23 mouse cellular contexts compared by ENCODE assay signal in the genomic region with DNA sequence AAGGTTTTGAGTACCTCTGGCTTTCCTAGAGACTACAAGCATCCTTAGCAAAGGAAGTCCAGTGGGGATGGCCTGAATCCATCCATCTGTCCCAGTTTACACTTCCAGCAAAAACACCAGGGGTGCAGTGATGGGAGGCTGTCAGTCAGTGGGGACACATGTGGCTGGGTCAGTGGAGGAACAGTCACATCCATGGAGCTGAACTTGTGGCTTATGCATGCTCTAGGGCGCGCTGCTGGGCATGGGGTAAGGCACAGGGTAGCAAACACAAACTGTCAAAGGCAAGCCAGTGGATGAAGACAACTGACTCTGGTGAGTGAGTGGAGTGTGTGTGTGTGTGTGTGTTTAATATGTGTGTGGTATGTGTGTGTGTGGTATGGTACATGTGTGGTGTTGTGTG. TPM values are rescaled to one million over a fixed set of nuclear protein-coding genes. Genes with fewer than 3 reads are reported as not detected.
DNase-seq lines count a peak whose midpoint lies in the region; ATAC-seq and TF ChIP-seq lines count a peak whose summit lies in the region.
"Had no signal": no experiment of that assay in that cellular context is flagged by ENCODE, and none has a peak within 500 bp of the region (broad histone marks: within the 10 kb centered on the region; RNA-seq: fewer than 3 reads in every experiment).

No protein-coding gene starts in this region.

- DNase-seq in heart, adult 11 months, result peak; percentile 85
- no peak for DNase-seq in heart, adult 2 months
- peak; percentile 82 for DNase-seq in midbrain, embryonic 11.5 days (ENCODE audit: low spot score, missing footprints)
- DNase-seq in limb, embryonic 10.5 days (ENCODE audit: low spot score), result no peak
- DNase-seq in limb, embryonic 14.5 days (ENCODE audit: low spot score), result no peak
- DNase-seq in testis, postnatal 10 days (ENCODE audit: low spot score), result no peak
- no peak for DNase-seq in cerebellum, adult 18-20 months
- DNase-seq: adrenal gland, adult 8-10 months; adrenal gland, postnatal 25 days; cerebellum, adult 11-12 months; cerebellum, adult 9-10 months; cerebellum, postnatal 14 days; gastrocnemius, postnatal 36 days; heart, postnatal 10 days; heart, postnatal 36 days had no signal

- H3K4me2 ChIP-seq in midbrain, embryonic 11.5 days, result no peak overlapping the region
- no peak overlapping the region for H3K4me2 ChIP-seq in midbrain, embryonic 16.5 days (ENCODE audit: low read length)
- peak overlapping the region; percentile 82; the same call in 1 of the 2 replicates for H3K4me2 ChIP-seq in limb, embryonic 14.5 days (replicated peaks; ENCODE audit: low read depth, low read length, severe bottlenecking)

- no peak for TF ChIP-seq EP300 in heart, adult 2 months (IDR thresholded peaks at IDR 0.05; ENCODE audit: insufficient read depth, low read depth, low read length)

- no peak overlapping the region for H3K27ac ChIP-seq in heart, adult 2 months
- H3K27ac ChIP-seq in midbrain, embryonic 11.5 days (ENCODE audit: low read depth, low read length), result no peak overlapping the region
- H3K27ac ChIP-seq in midbrain, embryonic 16.5 days (ENCODE audit: low read length), result no peak overlapping the region
- H3K27ac ChIP-seq in limb, embryonic 10.5 days, result peak overlapping the region; percentile 99; the same call in 1 of the 2 replicates
- no peak overlapping the region for H3K27ac ChIP-seq in limb, embryonic 14.5 days (replicated peaks; ENCODE audit: low read depth, low read length)
- H3K27ac ChIP-seq: forebrain, embryonic 12.5 days; forebrain, embryonic 15.5 days; heart, embryonic 15.5 days; hindbrain, embryonic 14.5 days had no signal

- no peak for TF ChIP-seq POLR2A in heart, adult 2 months (IDR thresholded peaks at IDR 0.05; ENCODE audit: insufficient read depth, low read depth, low read length)
- TF ChIP-seq POLR2A in limb, embryonic 14.5 days (IDR thresholded peaks at IDR 0.05; ENCODE audit: borderline replicate concordance, extremely low read depth, insufficient read depth, insufficient read length), result no peak

- ATAC-seq in midbrain, embryonic 11.5 days (ENCODE audit: low FRiP score), result no peak
- ATAC-seq in midbrain, embryonic 16.5 days, result no peak
- no peak for ATAC-seq in limb, embryonic 14.5 days (ENCODE audit: low FRiP score, low read depth)
- ATAC-seq: activated CD4-positive, CD25-positive, alpha-beta regulatory T cell, adult 4 months; forebrain, embryonic 15.5 days had no signal

- no peak overlapping the region for H3K9ac ChIP-seq in heart, adult 2 months (ENCODE audit: low read depth, low read length)
- no peak overlapping the region for H3K9ac ChIP-seq in midbrain, embryonic 11.5 days (ENCODE audit: low read length)
- no peak overlapping the region for H3K9ac ChIP-seq in midbrain, embryonic 16.5 days (ENCODE audit: low read depth, low read length)
- no peak overlapping the region for H3K9ac ChIP-seq in limb, embryonic 14.5 days (ENCODE audit: low read depth, low read length, severe bottlenecking)
- H3K9ac ChIP-seq: forebrain, embryonic 15.5 days had no signal

- H3K9me3 ChIP-seq in midbrain, embryonic 11.5 days (ENCODE audit: control insufficient read depth, low read length), result no peaks in the 10 kb centered on the region
- no peaks in the 10 kb centered on the region for H3K9me3 ChIP-seq in midbrain, embryonic 16.5 days (replicated peaks; ENCODE audit: control insufficient read depth, low read length, poor library complexity, severe bottlenecking)
- no peaks in the 10 kb centered on the region for H3K9me3 ChIP-seq in limb, embryonic 10.5 days (replicated peaks)
- no peaks in the 10 kb centered on the region for H3K9me3 ChIP-seq in limb, embryonic 14.5 days (ENCODE audit: control insufficient read depth, low read length)
- H3K9me3 ChIP-seq: forebrain, embryonic 12.5 days; forebrain, embryonic 15.5 days; heart, embryonic 12.5 days; heart, embryonic 15.5 days had no signal

- peaks cover 3% of the 10 kb centered on the region for H3K27me3 ChIP-seq in heart, adult 2 months (ENCODE audit: control insufficient read depth, insufficient read depth, low read length)
- peaks cover 4% of the 10 kb centered on the region; the same call in 1 of the 2 replicates for H3K27me3 ChIP-seq in midbrain, embryonic 11.5 days (ENCODE audit: control insufficient read depth, insufficient read depth, low read length)
- H3K27me3 ChIP-seq in midbrain, embryonic 16.5 days (ENCODE audit: control insufficient read depth, insufficient read depth, low read depth, low read length), result peaks cover 16% of the 10 kb centered on the region
- peaks cover 21% of the 10 kb centered on the region for H3K27me3 ChIP-seq in limb, embryonic 10.5 days (ENCODE audit: low read depth, poor library complexity, severe bottlenecking)
- no peaks in the 10 kb centered on the region for H3K27me3 ChIP-seq in limb, embryonic 14.5 days (ENCODE audit: control insufficient read depth, insufficient read depth, low read length)
- H3K27me3 ChIP-seq: heart, embryonic 12.5 days had no signal

- no peak for TF ChIP-seq CTCF in heart, adult 2 months (IDR thresholded peaks at IDR 0.05)

- intact Hi-C loops in heart, adult 2 months (cut with DNase I), result no loop called here

- no peaks in the 10 kb centered on the region for H3K79me2 ChIP-seq in heart, adult 2 months (replicated peaks; ENCODE audit: control insufficient read depth, insufficient read depth, low read length)

- WGBS in heart, adult 2 months, result 88% methylated on average over 2 of the region's 2 CpGs
- WGBS in midbrain, embryonic 11.5 days, result 80% methylated on average over 2 of the region's 2 CpGs
- 97% methylated on average over 2 of the region's 2 CpGs for WGBS in midbrain, embryonic 16.5 days
- 81% methylated on average over 2 of the region's 2 CpGs for WGBS in limb, embryonic 10.5 days
- WGBS in limb, embryonic 14.5 days, result 80% methylated on average over 2 of the region's 2 CpGs

- H3K4me3 ChIP-seq in heart, adult 2 months, result no peak overlapping the region
- H3K4me3 ChIP-seq in midbrain, embryonic 11.5 days (ENCODE audit: low read depth, low read length), result no peak overlapping the region
- H3K4me3 ChIP-seq in midbrain, embryonic 16.5 days (ENCODE audit: low read depth, low read length), result no peak overlapping the region
- peak overlapping the region; percentile 2; the same call in 1 of the 2 replicates for H3K4me3 ChIP-seq in limb, embryonic 10.5 days
- H3K4me3 ChIP-seq in limb, embryonic 14.5 days (replicated peaks; ENCODE audit: low read length), result no peak overlapping the region

- H3K4me1 ChIP-seq in heart, adult 2 months (ENCODE audit: control insufficient read depth, insufficient read depth, low read length), result no peaks in the 10 kb centered on the region; the same call in 1 of the 2 replicates
- H3K4me1 ChIP-seq in midbrain, embryonic 11.5 days (ENCODE audit: control insufficient read depth, insufficient read depth, low read length), result peaks cover 8% of the 10 kb centered on the region
- H3K4me1 ChIP-seq in midbrain, embryonic 16.5 days (ENCODE audit: control insufficient read depth, insufficient read depth, low read length), result peaks cover 22% of the 10 kb centered on the region
- H3K4me1 ChIP-seq in limb, embryonic 10.5 days, result peaks cover 49% of the 10 kb centered on the region
- peaks cover 14% of the 10 kb centered on the region for H3K4me1 ChIP-seq in limb, embryonic 14.5 days (ENCODE audit: control insufficient read depth, insufficient read depth, low read length)

- H3K36me3 ChIP-seq in heart, adult 2 months (ENCODE audit: control insufficient read depth, insufficient read depth, low read length), result no peaks in the 10 kb centered on the region
- H3K36me3 ChIP-seq in midbrain, embryonic 11.5 days (ENCODE audit: control insufficient read depth, insufficient read depth, low read length), result no peaks in the 10 kb centered on the region
- no peaks in the 10 kb centered on the region for H3K36me3 ChIP-seq in midbrain, embryonic 16.5 days (ENCODE audit: control insufficient read depth, insufficient read depth, low read length)
- peaks cover 2% of the 10 kb centered on the region; the same call in 1 of the 2 replicates for H3K36me3 ChIP-seq in limb, embryonic 10.5 days
- H3K36me3 ChIP-seq in limb, embryonic 14.5 days (ENCODE audit: control insufficient read depth, insufficient read depth, low read length), result peaks cover 6% of the 10 kb centered on the region; the same call in 1 of the 2 replicates
- H3K36me3 ChIP-seq: forebrain, embryonic 12.5 days; forebrain, embryonic 15.5 days; heart, embryonic 12.5 days; heart, embryonic 15.5 days had no signal

RNA-seq across cellular contexts. Expression of gene Wnt5a, which starts 1.3 kb away (rescaled TPM):
- total RNA-seq in heart, adult 2 months (2021), result 10 to 100 TPM; 13.8 to 15.5 TPM
- polyA plus RNA-seq in heart, adult 2 months (2012; rRNA removed), result 5.0 and 9.7 TPM in 2 replicates
- 27.8 and 31.3 TPM in 2 replicates for polyA plus RNA-seq in midbrain, embryonic 11.5 days (2014; fragmentation: Nextera tagmentation; extraction: Ambion mirVana)
- 13.4 and 13.8 TPM in 2 replicates for polyA plus RNA-seq in midbrain, embryonic 16.5 days (2015; fragmentation: Nextera tagmentation; extraction: Ambion mirVana)
- 64.8 and 91.9 TPM in 2 replicates for polyA plus RNA-seq in limb, embryonic 10.5 days (2016; fragmentation: Nextera tagmentation; extraction: Ambion mirVana)
- polyA plus RNA-seq in limb, embryonic 14.5 days (2012; rRNA removed), result 103 and 115 TPM in 2 replicates
- 108 and 131 TPM in 2 replicates for polyA plus RNA-seq in limb, embryonic 14.5 days (2014; fragmentation: Nextera tagmentation; extraction: Ambion mirVana)
- total RNA-seq: granulocyte monocyte progenitor cell, adult 5-6 weeks had no signal
- polyA plus RNA-seq: activated CD4-positive, CD25-positive, alpha-beta regulatory T cell, adult 4 months had no signal

Comparison
In these comparisons a context has a peak if more than half of its experiments do, and no peak if none do; other contexts are left out.
1. DNase-seq: peak in heart, adult 11 months (single experiment) and midbrain, embryonic 11.5 days (single experiment); none in heart, adult 2 months (0 of 2), limb, embryonic 10.5 days (single experiment), limb, embryonic 14.5 days (single experiment), testis, postnatal 10 days (single experiment) and cerebellum, adult 18-20 months (0 of 2).